8 mouse cellular contexts compared by ENCODE assay signal in genomic region chr2:160648097-160648496, GRCm38 (mm10). TPM values are rescaled to one million over a fixed set of nuclear protein-coding genes. Genes with fewer than 3 reads are reported as not detected.
DNase-seq lines count a peak whose midpoint lies in the region; ATAC-seq lines count a peak whose summit lies in the region.

No protein-coding gene starts in this region.

- intact Hi-C loops in left cerebral cortex, postnatal 4 days (cut with DNase I) = no loop called here

- H3K27me3 ChIP-seq in kidney, embryonic 15.5 days = no peaks in the 10 kb centered on the region
- H3K27me3 ChIP-seq in hindbrain, embryonic 15.5 days = no peaks in the 10 kb centered on the region
- H3K27me3 ChIP-seq in midbrain, embryonic 14.5 days (ENCODE audit: control insufficient read depth, insufficient read depth, low read length) = no peaks in the 10 kb centered on the region

- peak overlapping the region; percentile 100 for H3K9ac ChIP-seq in kidney, embryonic 15.5 days
- 0 out of 2 replicates have a peak overlapping the region, but pooled peaks have one; percentile 14 for H3K9ac ChIP-seq in hindbrain, embryonic 15.5 days
- no peak overlapping the region for H3K9ac ChIP-seq in midbrain, embryonic 14.5 days (replicated peaks; ENCODE audit: low read length)

- ATAC-seq in kidney, embryonic 15.5 days (replicated peaks; ENCODE audit: low FRiP score) = no peak
- no peak for ATAC-seq in hindbrain, embryonic 15.5 days (ENCODE audit: low FRiP score, low read depth)
- no peak for ATAC-seq in midbrain, embryonic 14.5 days (ENCODE audit: low FRiP score, low TSS enrichment)
- ATAC-seq in megakaryocyte progenitor cell, adult 5-6 weeks (replicated peaks; ENCODE audit: poor library complexity) = no peak

- H3K27ac ChIP-seq in kidney, embryonic 15.5 days = no peak overlapping the region
- no peak overlapping the region for H3K27ac ChIP-seq in hindbrain, embryonic 15.5 days (replicated peaks)
- no peak overlapping the region for H3K27ac ChIP-seq in midbrain, embryonic 14.5 days (replicated peaks; ENCODE audit: low read depth, low read length)

- H3K4me3 ChIP-seq in kidney, embryonic 15.5 days (replicated peaks) = peak overlapping the region; percentile 100
- peak overlapping the region; percentile 71 for H3K4me3 ChIP-seq in hindbrain, embryonic 15.5 days
- peak overlapping the region; percentile 100 for H3K4me3 ChIP-seq in midbrain, embryonic 14.5 days (replicated peaks; ENCODE audit: low read depth, low read length)

- no peaks in the 10 kb centered on the region for H3K9me3 ChIP-seq in kidney, embryonic 15.5 days (replicated peaks)
- no peaks in the 10 kb centered on the region for H3K9me3 ChIP-seq in hindbrain, embryonic 15.5 days
- no peaks in the 10 kb centered on the region for H3K9me3 ChIP-seq in midbrain, embryonic 14.5 days (ENCODE audit: control insufficient read depth, low read length)

- DNase-seq in kidney, postnatal 4 days = no peak
- peak; percentile 77 for DNase-seq in c-Kit-positive CD71-positive TER-119-positive erythroid progenitor cells, embryonic 14.5 days (ENCODE audit: low spot score)
- no peak for DNase-seq in midbrain, embryonic 14.5 days
- no peak for DNase-seq in left cerebral cortex, postnatal 4 days
- no peak for DNase-seq in cerebellum, adult 18-20 months

- H3K4me2 ChIP-seq in kidney, embryonic 15.5 days = peak overlapping the region; percentile 69
- peak overlapping the region; percentile 68 for H3K4me2 ChIP-seq in hindbrain, embryonic 15.5 days
- peak overlapping the region; percentile 80 for H3K4me2 ChIP-seq in midbrain, embryonic 14.5 days (ENCODE audit: low read length)

- peaks cover 22% of the 10 kb centered on the region for H3K4me1 ChIP-seq in kidney, embryonic 15.5 days
- peaks cover 34% of the 10 kb centered on the region for H3K4me1 ChIP-seq in hindbrain, embryonic 15.5 days (replicated peaks)
- peaks cover 24% of the 10 kb centered on the region for H3K4me1 ChIP-seq in midbrain, embryonic 14.5 days (ENCODE audit: control insufficient read depth, insufficient read depth, low read length)

- peaks cover 8% of the 10 kb centered on the region for H3K36me3 ChIP-seq in kidney, embryonic 15.5 days
- no peaks in the 10 kb centered on the region for H3K36me3 ChIP-seq in hindbrain, embryonic 15.5 days
- H3K36me3 ChIP-seq in midbrain, embryonic 14.5 days (ENCODE audit: control insufficient read depth, insufficient read depth, low read length) = peaks cover 5% of the 10 kb centered on the region; the same call in 1 of the 2 replicates

- 34% methylated on average over 2 of the region's 2 CpGs for WGBS in kidney, embryonic 15.5 days
- 23% methylated on average over 2 of the region's 2 CpGs for WGBS in hindbrain, embryonic 15.5 days
- 17% methylated on average over 2 of the region's 2 CpGs for WGBS in midbrain, embryonic 14.5 days

RNA-seq across cellular contexts. Expression of gene Top1, which starts 2.4 kb away (rescaled TPM):
- polyA plus RNA-seq in kidney, embryonic 15.5 days (2015; fragmentation: Nextera tagmentation; extraction: Ambion mirVana) = 92.2 and 95.1 TPM in 2 replicates
- 66.2 and 69.7 TPM in 2 replicates for polyA plus RNA-seq in hindbrain, embryonic 15.5 days (2015; fragmentation: Nextera tagmentation; extraction: Ambion mirVana)
- 83.2 and 83.5 TPM in 2 replicates for polyA plus RNA-seq in midbrain, embryonic 14.5 days (2014; fragmentation: Nextera tagmentation; extraction: Ambion mirVana)
- 100 to 1,000 TPM; 105 to 122 TPM for total RNA-seq in left cerebral cortex, postnatal 4 days (2021)
- 119 and 120 TPM in 2 replicates for total RNA-seq in megakaryocyte progenitor cell, adult 5-6 weeks (2015)
- total RNA-seq in megakaryocyte progenitor cell, adult 5-6 weeks (2017) = 149 and 151 TPM in 2 replicates
